Mouse (Mus musculus): ENCODE measurements around the gene Lbh. TPM values are rescaled to one million over a fixed set of nuclear protein-coding genes. Genes with fewer than 3 reads are reported as not detected.

Lbh gene
- polyA plus RNA-seq, 1 experiment from 2014 or later = 8.7 TPM

GRCm38 (mm10) chr17:72897076-72897475 is 21.0 kb upstream of the Lbh start:
- WGBS = 91% methylated on average over 7 of the region's 7 CpGs
- no peak overlapping the region for H3K4me3 ChIP-seq (ENCODE audit: low read depth, low read length)
- H3K9ac ChIP-seq (ENCODE audit: low read length) = no peak overlapping the region
- H3K36me3 ChIP-seq (ENCODE audit: control insufficient read depth, insufficient read depth, low read length) = no peaks in the 10 kb centered on the region
- H3K27ac ChIP-seq (ENCODE audit: low read depth, low read length) = no peak overlapping the region
- H3K27me3 ChIP-seq (replicated peaks; ENCODE audit: control insufficient read depth, insufficient read depth, low read length) = no peaks in the 10 kb centered on the region
- ATAC-seq = no peak
- no peak for DNase-seq (ENCODE audit: low spot score)
- no peak overlapping the region for H3K4me2 ChIP-seq (ENCODE audit: low read length)
- no peaks in the 10 kb centered on the region for H3K9me3 ChIP-seq (replicated peaks; ENCODE audit: control insufficient read depth, low read length)
- no peaks in the 10 kb centered on the region for H3K4me1 ChIP-seq (ENCODE audit: control insufficient read depth, insufficient read depth, low read length)

- Histone ChIP-seq H3K27ac (ENCODE audit: low read depth, low read length) (no peak overlapping the region), H3K4me2 (ENCODE audit: low read length) (no peak overlapping the region), H3K27me3 (replicated peaks; ENCODE audit: control insufficient read depth, insufficient read depth, low read length) (no peaks in the 10 kb centered on the region), H3K36me3 (ENCODE audit: control insufficient read depth, insufficient read depth, low read length) (no peaks in the 10 kb centered on the region), H3K9me3 (replicated peaks; ENCODE audit: control insufficient read depth, low read length) (no peaks in the 10 kb centered on the region), H3K4me1 (ENCODE audit: control insufficient read depth, insufficient read depth, low read length) (no peaks in the 10 kb centered on the region), H3K4me3 (ENCODE audit: low read depth, low read length) (no peak overlapping the region), H3K9ac (ENCODE audit: low read length) (no peak overlapping the region)
- no peak for ATAC-seq
- 93% methylated on average over 5 of the region's 5 CpGs for WGBS
- DNase-seq (ENCODE audit: low spot score) = no peak
These were observed 20.1 kb upstream of the Lbh start for GRCm38 (mm10) chr17:72897961-72898360.

GRCm38 (mm10) chr17:72898775-72899174 is 19.3 kb upstream of the Lbh start:
- H3K9me3 ChIP-seq (replicated peaks; ENCODE audit: control insufficient read depth, low read length) = no peaks in the 10 kb centered on the region
- WGBS = 61% methylated on average over 3 of the region's 3 CpGs
- no peak overlapping the region for H3K4me2 ChIP-seq (ENCODE audit: low read length)
- no peaks in the 10 kb centered on the region for H3K27me3 ChIP-seq (replicated peaks; ENCODE audit: control insufficient read depth, insufficient read depth, low read length)
- no peak for DNase-seq (ENCODE audit: low spot score)
- H3K9ac ChIP-seq (ENCODE audit: low read length) = no peak overlapping the region
- no peak overlapping the region for H3K4me3 ChIP-seq (ENCODE audit: low read depth, low read length)
- H3K27ac ChIP-seq (ENCODE audit: low read depth, low read length) = no peak overlapping the region
- no peak for ATAC-seq
- no peaks in the 10 kb centered on the region for H3K4me1 ChIP-seq (ENCODE audit: control insufficient read depth, insufficient read depth, low read length)
- no peaks in the 10 kb centered on the region for H3K36me3 ChIP-seq (ENCODE audit: control insufficient read depth, insufficient read depth, low read length)

GRCm38 (mm10) chr17:72901021-72901420 is 17.1 kb upstream of the Lbh start:
- Histone ChIP-seq H3K27ac (ENCODE audit: low read depth, low read length) (no peak overlapping the region), H3K4me1 (ENCODE audit: control insufficient read depth, insufficient read depth, low read length) (no peaks in the 10 kb centered on the region), H3K36me3 (ENCODE audit: control insufficient read depth, insufficient read depth, low read length) (no peaks in the 10 kb centered on the region), H3K4me3 (ENCODE audit: low read depth, low read length) (no peak overlapping the region), H3K9me3 (replicated peaks; ENCODE audit: control insufficient read depth, low read length) (no peaks in the 10 kb centered on the region), H3K27me3 (replicated peaks; ENCODE audit: control insufficient read depth, insufficient read depth, low read length) (no peaks in the 10 kb centered on the region), H3K4me2 (ENCODE audit: low read length) (no peak overlapping the region), H3K9ac (ENCODE audit: low read length) (no peak overlapping the region)
- ATAC-seq = no peak
- 92% methylated on average over 6 of the region's 6 CpGs for WGBS
- DNase-seq (ENCODE audit: low spot score) = no peak

- DNase-seq (ENCODE audit: low spot score) = no peak
- Histone ChIP-seq H3K4me1 (ENCODE audit: control insufficient read depth, insufficient read depth, low read length) (no peaks in the 10 kb centered on the region), H3K4me2 (ENCODE audit: low read length) (no peak overlapping the region)
These were observed 16.4 kb upstream of the Lbh start for GRCm38 (mm10) chr17:72901705-72902104.

GRCm38 (mm10) chr17:72903321-72903720 is 14.8 kb upstream of the Lbh start:
- no peaks in the 10 kb centered on the region for H3K4me1 ChIP-seq (ENCODE audit: control insufficient read depth, insufficient read depth, low read length)
- H3K9me3 ChIP-seq (replicated peaks; ENCODE audit: control insufficient read depth, low read length) = no peaks in the 10 kb centered on the region
- no peak overlapping the region for H3K9ac ChIP-seq (ENCODE audit: low read length)
- H3K4me2 ChIP-seq (ENCODE audit: low read length) = no peak overlapping the region
- DNase-seq (ENCODE audit: low spot score) = no peak
- no peak for ATAC-seq
- WGBS = 96% methylated on average over 5 of the region's 5 CpGs
- no peak overlapping the region for H3K27ac ChIP-seq (ENCODE audit: low read depth, low read length)
- no peaks in the 10 kb centered on the region for H3K27me3 ChIP-seq (replicated peaks; ENCODE audit: control insufficient read depth, insufficient read depth, low read length)
- no peaks in the 10 kb centered on the region for H3K36me3 ChIP-seq (ENCODE audit: control insufficient read depth, insufficient read depth, low read length)
- H3K4me3 ChIP-seq (ENCODE audit: low read depth, low read length) = no peak overlapping the region

More at GRCm38 (mm10) chr17:72901705-72902104, 16.4 kb upstream of the Lbh start:
- ATAC-seq = no peak
- H3K27ac ChIP-seq (ENCODE audit: low read depth, low read length) = no peak overlapping the region
- H3K9ac ChIP-seq (ENCODE audit: low read length) = no peak overlapping the region
- 87% methylated on average over 4 of the region's 4 CpGs for WGBS
- no peaks in the 10 kb centered on the region for H3K36me3 ChIP-seq (ENCODE audit: control insufficient read depth, insufficient read depth, low read length)
- no peaks in the 10 kb centered on the region for H3K9me3 ChIP-seq (replicated peaks; ENCODE audit: control insufficient read depth, low read length)
- H3K4me3 ChIP-seq (ENCODE audit: low read depth, low read length) = no peak overlapping the region
- no peaks in the 10 kb centered on the region for H3K27me3 ChIP-seq (replicated peaks; ENCODE audit: control insufficient read depth, insufficient read depth, low read length)

- H3K27ac ChIP-seq (ENCODE audit: low read depth, low read length) = no peak overlapping the region
These were observed 14.1 kb upstream of the Lbh start for GRCm38 (mm10) chr17:72903921-72904421.

GRCm38 (mm10) chr17:72904873-72905272 is 13.2 kb upstream of the Lbh start:
- ATAC-seq = no peak
- WGBS = 85% methylated on average over 7 of the region's 7 CpGs
- Histone ChIP-seq H3K9ac (ENCODE audit: low read length) (no peak overlapping the region), H3K27ac (ENCODE audit: low read depth, low read length) (no peak overlapping the region), H3K4me1 (ENCODE audit: control insufficient read depth, insufficient read depth, low read length) (no peaks in the 10 kb centered on the region), H3K36me3 (ENCODE audit: control insufficient read depth, insufficient read depth, low read length) (no peaks in the 10 kb centered on the region), H3K4me2 (ENCODE audit: low read length) (no peak overlapping the region), H3K9me3 (replicated peaks; ENCODE audit: control insufficient read depth, low read length) (no peaks in the 10 kb centered on the region), H3K4me3 (ENCODE audit: low read depth, low read length) (no peak overlapping the region), H3K27me3 (replicated peaks; ENCODE audit: control insufficient read depth, insufficient read depth, low read length) (no peaks in the 10 kb centered on the region)
- DNase-seq (ENCODE audit: low spot score) = no peak

More at GRCm38 (mm10) chr17:72903921-72904421, 14.1 kb upstream of the Lbh start:
- H3K4me3 ChIP-seq (ENCODE audit: low read depth, low read length) = no peak overlapping the region
- H3K27me3 ChIP-seq (replicated peaks; ENCODE audit: control insufficient read depth, insufficient read depth, low read length) = no peaks in the 10 kb centered on the region
- DNase-seq (ENCODE audit: low spot score) = no peak
- no peaks in the 10 kb centered on the region for H3K9me3 ChIP-seq (replicated peaks; ENCODE audit: control insufficient read depth, low read length)
- no peaks in the 10 kb centered on the region for H3K36me3 ChIP-seq (ENCODE audit: control insufficient read depth, insufficient read depth, low read length)
- H3K4me1 ChIP-seq (ENCODE audit: control insufficient read depth, insufficient read depth, low read length) = no peaks in the 10 kb centered on the region
- 81% methylated on average over 9 of the region's 9 CpGs for WGBS
- no peak overlapping the region for H3K4me2 ChIP-seq (ENCODE audit: low read length)
- no peak overlapping the region for H3K9ac ChIP-seq (ENCODE audit: low read length)
- ATAC-seq = no peak

- no peak overlapping the region for H3K27ac ChIP-seq (ENCODE audit: low read depth, low read length)
- WGBS = 79% methylated on average over 10 of the region's 10 CpGs
- no peak overlapping the region for H3K4me2 ChIP-seq (ENCODE audit: low read length)
- no peaks in the 10 kb centered on the region for H3K9me3 ChIP-seq (replicated peaks; ENCODE audit: control insufficient read depth, low read length)
- H3K4me3 ChIP-seq (ENCODE audit: low read depth, low read length) = no peak overlapping the region
- H3K36me3 ChIP-seq (ENCODE audit: control insufficient read depth, insufficient read depth, low read length) = no peaks in the 10 kb centered on the region
- H3K27me3 ChIP-seq (replicated peaks; ENCODE audit: control insufficient read depth, insufficient read depth, low read length) = no peaks in the 10 kb centered on the region
- DNase-seq (ENCODE audit: low spot score) (no peak), ATAC-seq (no peak)
- H3K4me1 ChIP-seq (ENCODE audit: control insufficient read depth, insufficient read depth, low read length) = no peaks in the 10 kb centered on the region
- no peak overlapping the region for H3K9ac ChIP-seq (ENCODE audit: low read length)
These were observed 11.7 kb upstream of the Lbh start for GRCm38 (mm10) chr17:72906231-72906896.
